Mouse (Mus musculus) bone marrow, adult 2 months (tissue): Measurements from ENCODE around the gene Mea1.

Source experiments
- CTCF ChIP-seq: fragments of 200-500 bp; IDR thresholded peaks from 2 replicates; pipeline ENCODE4 v1.5.1; 2011; ENCODE audit warnings: low read length, control low read depth; ENCODE audit not compliant: control insufficient read depth, insufficient read depth
- POLR2A ChIP-seq: fragments of 200-500 bp; IDR thresholded peaks from 2 replicates; pipeline ENCODE4 v1.6.1; 2011; ENCODE audit warnings: low read depth, mild to moderate bottlenecking, control low read depth, low read length, borderline replicate concordance; ENCODE audit not compliant: control insufficient read depth

GRCm38 (mm10) chr17:46728496-46728895, 49.9 kb downstream of the Mea1 start:
- TF ChIP-seq CTCF: no peak
- TF ChIP-seq POLR2A: no peak
